Comparison of ENCODE assay signal across 26 mouse cellular contexts in the genomic region with DNA sequence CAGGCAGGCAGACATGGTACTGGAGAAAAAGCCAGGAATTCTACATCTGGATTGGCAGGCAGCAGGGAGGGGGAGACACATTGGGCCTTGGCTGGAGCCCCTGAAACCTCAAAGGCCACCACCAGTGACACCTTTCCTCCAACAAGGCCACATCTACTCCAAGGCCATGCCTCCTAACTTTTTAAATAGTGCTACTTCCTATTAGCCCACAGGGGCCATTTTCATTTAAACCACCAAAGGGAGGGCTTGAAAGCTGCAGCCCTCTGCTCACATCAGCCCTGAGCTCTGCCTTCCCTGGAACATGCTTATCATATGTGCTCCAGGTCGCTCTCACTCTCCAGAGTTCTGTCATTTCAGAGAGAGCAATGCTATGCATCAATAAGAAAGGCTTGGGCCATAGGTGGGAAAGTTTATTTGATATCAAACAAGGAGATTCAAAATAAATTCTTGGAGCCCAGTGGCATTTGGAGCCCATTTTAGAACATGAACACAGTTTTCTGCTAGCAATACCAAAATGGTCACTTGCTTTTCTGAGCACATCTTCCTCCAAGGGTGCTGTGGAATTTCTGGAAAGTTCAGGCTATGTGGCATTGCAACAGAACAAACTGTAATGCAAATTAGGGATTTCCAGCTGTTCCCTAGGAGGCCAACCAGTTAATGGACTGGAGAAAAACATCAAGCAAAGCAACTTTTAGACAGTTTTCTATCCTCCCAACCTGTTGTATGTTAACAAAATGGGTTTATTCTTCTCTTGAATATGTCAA. TPM values are rescaled to one million over a fixed set of nuclear protein-coding genes. Genes with fewer than 3 reads are reported as not detected.
DNase-seq lines count a peak whose midpoint lies in the region; ATAC-seq and TF ChIP-seq lines count a peak whose summit lies in the region.
"Had no signal": no experiment of that assay in that cellular context is flagged by ENCODE, and none has a peak within 500 bp of the region (broad histone marks: within the 10 kb centered on the region; RNA-seq: fewer than 3 reads in every experiment).

No protein-coding gene starts in this region.

- H3K4me3 ChIP-seq in kidney, adult 2 months (ENCODE audit: insufficient read depth, low read depth, low read length) = no peak overlapping the region
- no peak overlapping the region for H3K4me3 ChIP-seq in lung, postnatal 0 days (ENCODE audit: low read depth, low read length)
- no peak overlapping the region for H3K4me3 ChIP-seq in bone marrow macrophage, adult 2 months (ENCODE audit: insufficient read depth, low read length)
- H3K4me3 ChIP-seq: embryonic facial prominence, embryonic 12.5 days; forebrain, embryonic 15.5 days; heart, embryonic 13.5 days; hindbrain, embryonic 15.5 days had no signal

- H3K4me2 ChIP-seq in lung, postnatal 0 days (replicated peaks; ENCODE audit: low read depth, low read length) = no peak overlapping the region
- H3K4me2 ChIP-seq: embryonic facial prominence, embryonic 12.5 days; forebrain, embryonic 15.5 days; heart, embryonic 13.5 days; hindbrain, embryonic 15.5 days had no signal

- peak overlapping the region; percentile 42 for H3K27ac ChIP-seq in kidney, adult 2 months (ENCODE audit: insufficient read depth, low read depth, low read length)
- no peak overlapping the region for H3K27ac ChIP-seq in lung, postnatal 0 days (ENCODE audit: low read length)
- H3K27ac ChIP-seq in bone marrow macrophage, adult 2 months (ENCODE audit: insufficient read depth, low read depth, low read length) = peak overlapping the region; percentile 4
- H3K27ac ChIP-seq: embryonic facial prominence, embryonic 12.5 days; forebrain, embryonic 15.5 days; heart, embryonic 13.5 days; hindbrain, embryonic 15.5 days had no signal

- H3K9ac ChIP-seq in lung, postnatal 0 days (replicated peaks; ENCODE audit: low read depth) = no peak overlapping the region
- H3K9ac ChIP-seq: embryonic facial prominence, embryonic 12.5 days; forebrain, embryonic 15.5 days; heart, embryonic 13.5 days; hindbrain, embryonic 15.5 days had no signal

- peak; percentile 19 for DNase-seq in adrenal gland, adult 2 months
- DNase-seq in adrenal gland, adult 8-10 months = no peak
- no peak for DNase-seq in kidney, adult 2 months
- no peak for DNase-seq in kidney, adult 8-10 months
- peak; percentile 59 for DNase-seq in lung, postnatal 0 days (ENCODE audit: low spot score)
- no peak for DNase-seq in lung, postnatal 4 days
- no peak for DNase-seq in gastrocnemius, postnatal 4 days (ENCODE audit: low spot score in 2 of 2)
- DNase-seq: adrenal gland, postnatal 25 days; B cell, adult 2 months; cerebellum, adult 11 months; cerebellum, adult 8-10 months; cerebellum, postnatal 25 days; gastrocnemius, postnatal 10 days; heart, postnatal 36 days had no signal

- TF ChIP-seq POLR2A in kidney, adult 2 months (IDR thresholded peaks at IDR 0.05; ENCODE audit: low read depth, low read length) = no peak
- no peak for TF ChIP-seq POLR2A in bone marrow macrophage, adult 2 months (IDR thresholded peaks at IDR 0.05; ENCODE audit: borderline replicate concordance, low read depth, low read length)

- H3K9me3 ChIP-seq in lung, postnatal 0 days (ENCODE audit: low read length) = no peaks in the 10 kb centered on the region
- H3K9me3 ChIP-seq: embryonic facial prominence, embryonic 12.5 days; forebrain, embryonic 15.5 days; G1E; heart, embryonic 13.5 days; hindbrain, embryonic 15.5 days had no signal

- H3K27me3 ChIP-seq in kidney, adult 2 months (replicated peaks; ENCODE audit: control insufficient read depth, insufficient read depth, low read length) = no peaks in the 10 kb centered on the region
- H3K27me3 ChIP-seq in lung, postnatal 0 days (replicated peaks; ENCODE audit: insufficient read depth, low read length) = no peaks in the 10 kb centered on the region
- H3K27me3 ChIP-seq: embryonic facial prominence, embryonic 12.5 days; forebrain, embryonic 15.5 days; heart, embryonic 13.5 days; hindbrain, embryonic 15.5 days had no signal

- no peaks in the 10 kb centered on the region for H3K36me3 ChIP-seq in kidney, adult 2 months (ENCODE audit: control insufficient read depth, insufficient read depth, low read length)
- no peaks in the 10 kb centered on the region for H3K36me3 ChIP-seq in lung, postnatal 0 days (ENCODE audit: insufficient read depth, low read length)
- H3K36me3 ChIP-seq: embryonic facial prominence, embryonic 12.5 days; forebrain, embryonic 15.5 days; G1E; heart, embryonic 13.5 days; hindbrain, embryonic 15.5 days had no signal

- no peak for TF ChIP-seq CTCF in kidney, adult 2 months (conservative IDR thresholded peaks at IDR 0.05; ENCODE audit: insufficient read depth, insufficient read length, low read depth, low read length)
- TF ChIP-seq CTCF in lung, postnatal 0 days (IDR thresholded peaks at IDR 0.05) = no peak
- TF ChIP-seq CTCF in bone marrow macrophage, adult 2 months (IDR thresholded peaks at IDR 0.05; ENCODE audit: low read depth, low read length) = no peak

- no peak for ATAC-seq in lung, postnatal 0 days
- ATAC-seq: CD4-positive, CD25-positive, alpha-beta regulatory T cell, adult 4 months; forebrain, embryonic 15.5 days had no signal

- TF ChIP-seq EP300 in lung, postnatal 0 days (IDR thresholded peaks at IDR 0.05) = no peak

- 100% methylated on average over 1 of the region's 1 CpGs for WGBS in kidney, adult 2 months
- WGBS in lung, postnatal 0 days = 80% methylated on average over 1 of the region's 1 CpGs

- H3K4me1 ChIP-seq in kidney, adult 2 months (ENCODE audit: control insufficient read depth, insufficient read depth, low read length) = peaks cover 13% of the 10 kb centered on the region; the same call in 1 of the 2 replicates
- no peaks in the 10 kb centered on the region for H3K4me1 ChIP-seq in lung, postnatal 0 days (ENCODE audit: insufficient read depth, low read depth, low read length)
- peaks cover 56% of the 10 kb centered on the region for H3K4me1 ChIP-seq in bone marrow macrophage, adult 2 months (ENCODE audit: control insufficient read depth, insufficient read depth, low read length)
- H3K4me1 ChIP-seq: embryonic facial prominence, embryonic 12.5 days; forebrain, embryonic 15.5 days; heart, embryonic 13.5 days; hindbrain, embryonic 15.5 days had no signal

RNA-seq across cellular contexts. Expression of a gene that starts 1.8 kb away (rescaled TPM):
- total RNA-seq in adrenal gland, adult 2 months (2021) = 1 to 10 TPM; 4.8 to 6.5 TPM
- 8.9 and 9.5 TPM in 2 replicates for polyA plus RNA-seq in adrenal gland, adult 2 months (2012; rRNA removed)
- 10 to 100 TPM in 1 of 4 experiments, 1 to 10 TPM in 3; 2.8 to 10.2 (median 5.2) TPM for total RNA-seq in adrenal gland, adult 8-10 months (2022)
- 8.5 and 10.5 TPM in 2 replicates for polyA plus RNA-seq in kidney, adult 2 months (2012; rRNA removed)
- polyA plus RNA-seq in lung, postnatal 0 days (2015; fragmentation: Nextera tagmentation; extraction: Ambion mirVana) = 2.4 and 3.2 TPM in 2 replicates
- polyA plus RNA-seq in bone marrow macrophage, adult 2 months (2012; ENCODE audit: insufficient read depth, insufficient read length, missing spikeins) = 23.8 and 25.2 TPM in 2 replicates
- total RNA-seq in gastrocnemius, postnatal 4 days (2021) = 1 to 10 TPM in 1 of 2 experiments, under 1 TPM in 1; 0.81 to 1.5 TPM
- polyA plus RNA-seq: CD4-positive, CD25-positive, alpha-beta regulatory T cell, adult 4 months; embryonic facial prominence, embryonic 12.5 days; forebrain, embryonic 11.5 days; G1E; heart, embryonic 13.5 days; heart, postnatal 0 days had no signal

RNA-seq across cellular contexts. Expression of a gene that starts 10.0 kb away (rescaled TPM):
- 1 to 10 TPM; 1.8 to 2.7 TPM for total RNA-seq in adrenal gland, adult 2 months (2021)
- 0.50 and 1.2 TPM in 2 replicates for polyA plus RNA-seq in adrenal gland, adult 2 months (2012; rRNA removed)
- 1 to 10 TPM; 1.0 to 4.2 (median 3.2) TPM for total RNA-seq in adrenal gland, adult 8-10 months (2022)
- 85.2 and 96.9 TPM in 2 replicates for polyA plus RNA-seq in kidney, adult 2 months (2012; rRNA removed)
- 2.5 and 2.7 TPM in 2 replicates for polyA plus RNA-seq in lung, postnatal 0 days (2015; fragmentation: Nextera tagmentation; extraction: Ambion mirVana)
- polyA plus RNA-seq in bone marrow macrophage, adult 2 months (2012; ENCODE audit: insufficient read depth, insufficient read length, missing spikeins) = 130 and 184 TPM in 2 replicates
- total RNA-seq in gastrocnemius, postnatal 4 days (2021) = 1 to 10 TPM; 2.4 to 3.0 TPM

RNA-seq across cellular contexts. Expression of a gene that starts 17.2 kb away (rescaled TPM):
- total RNA-seq in adrenal gland, adult 2 months (2021) = not detected
- polyA plus RNA-seq in adrenal gland, adult 2 months (2012; rRNA removed) = not detected in 2 replicates
- total RNA-seq in adrenal gland, adult 8-10 months (2022) = not detected
- polyA plus RNA-seq in kidney, adult 2 months (2012; rRNA removed) = 0.20 and 0.22 TPM in 2 replicates
- polyA plus RNA-seq in lung, postnatal 0 days (2015; fragmentation: Nextera tagmentation; extraction: Ambion mirVana) = 0.11 TPM in 1 of 2 replicates, not detected in the other
- polyA plus RNA-seq in bone marrow macrophage, adult 2 months (2012; ENCODE audit: insufficient read depth, insufficient read length, missing spikeins) = 8.3 TPM in 1 of 2 replicates, not detected in the other
- total RNA-seq in gastrocnemius, postnatal 4 days (2021) = not detected
- total RNA-seq: adrenal gland, postnatal 25 days; G1E; gastrocnemius, postnatal 10 days; heart, postnatal 36 days had no signal
- polyA plus RNA-seq: brain, embryonic 14.5 days; CD4-positive, CD25-positive, alpha-beta regulatory T cell, adult 4 months; cortical plate, adult 2 months; embryonic facial prominence, embryonic 12.5 days; forebrain, embryonic 11.5 days; forebrain, embryonic 15.5 days; G1E; heart, embryonic 13.5 days; heart, postnatal 0 days; hindbrain, embryonic 11.5 days; hindbrain, embryonic 15.5 days had no signal

RNA-seq across cellular contexts. Expression of a gene that starts 29.8 kb away (rescaled TPM):
- total RNA-seq in adrenal gland, adult 2 months (2021) = 10 to 100 TPM; 10.5 to 17.9 TPM
- polyA plus RNA-seq in adrenal gland, adult 2 months (2012; rRNA removed) = 5.1 and 7.6 TPM in 2 replicates
- 10 to 100 TPM in 2 of 4 experiments, 1 to 10 TPM in 2; 5.9 to 25.6 (median 9.6) TPM for total RNA-seq in adrenal gland, adult 8-10 months (2022)
- polyA plus RNA-seq in kidney, adult 2 months (2012; rRNA removed) = 20.9 and 21.1 TPM in 2 replicates
- polyA plus RNA-seq in lung, postnatal 0 days (2015; fragmentation: Nextera tagmentation; extraction: Ambion mirVana) = 35.3 and 39.9 TPM in 2 replicates
- polyA plus RNA-seq in bone marrow macrophage, adult 2 months (2012; ENCODE audit: insufficient read depth, insufficient read length, missing spikeins) = 34.0 and 62.4 TPM in 2 replicates
- total RNA-seq in gastrocnemius, postnatal 4 days (2021) = 1 to 10 TPM; 1.9 to 2.0 TPM
- polyA plus RNA-seq: G1E had no signal

RNA-seq across cellular contexts. Expression of a gene that starts 34.2 kb away (rescaled TPM):
- total RNA-seq in adrenal gland, adult 2 months (2021) = under 1 TPM; 0.14 to 0.61 TPM
- not detected in 2 replicates for polyA plus RNA-seq in adrenal gland, adult 2 months (2012; rRNA removed)
- total RNA-seq in adrenal gland, adult 8-10 months (2022) = under 1 TPM in 1 of 4 experiments, not detected in 3; 0.17 TPM
- polyA plus RNA-seq in kidney, adult 2 months (2012; rRNA removed) = 3.2 and 5.1 TPM in 2 replicates
- polyA plus RNA-seq in lung, postnatal 0 days (2015; fragmentation: Nextera tagmentation; extraction: Ambion mirVana) = 0.13 TPM in 1 of 2 replicates, not detected in the other
- polyA plus RNA-seq in bone marrow macrophage, adult 2 months (2012; ENCODE audit: insufficient read depth, insufficient read length, missing spikeins) = 5.6 TPM in 1 of 2 replicates, not detected in the other
- total RNA-seq in gastrocnemius, postnatal 4 days (2021) = not detected
- total RNA-seq: adrenal gland, postnatal 25 days; gastrocnemius, postnatal 10 days; heart, postnatal 36 days had no signal
- polyA plus RNA-seq: brain, embryonic 14.5 days; CD4-positive, CD25-positive, alpha-beta regulatory T cell, adult 4 months; cortical plate, adult 2 months; embryonic facial prominence, embryonic 12.5 days; forebrain, embryonic 11.5 days; forebrain, embryonic 15.5 days; G1E; heart, embryonic 13.5 days; heart, postnatal 0 days; hindbrain, embryonic 11.5 days; hindbrain, embryonic 15.5 days had no signal

Comparison
In these comparisons a context has a peak if more than half of its experiments do, and no peak if none do; other contexts are left out.
1. DNase-seq: peak in adrenal gland, adult 2 months (single experiment) and lung, postnatal 0 days (single experiment); none in adrenal gland, adult 8-10 months (single experiment), kidney, adult 2 months (single experiment), kidney, adult 8-10 months (0 of 2), lung, postnatal 4 days (0 of 2) and gastrocnemius, postnatal 4 days (0 of 2).
2. RNA of a gene that starts 10.0 kb away (polyA plus RNA-seq): 130 to 184 TPM in bone marrow macrophage, adult 2 months and 85.2 to 96.9 TPM in kidney, adult 2 months; 2.5 to 2.7 TPM in lung, postnatal 0 days and 0.50 to 1.2 TPM in adrenal gland, adult 2 months; every median in the first group is over 10 times any median in the second.